Mouse (Mus musculus) adrenal gland, postnatal 14 days (tissue): ENCODE measurements at regions not wholly inside any gene's neighbourhood (a gene's known extent, or its start where the extent isn't known, plus 50 kb on each side); places are given as distances from the start of the nearest gene placed in this dataset.
"Not testable (repeated sequence)": the region's sequence is repeated elsewhere in the genome, so short reads cannot be mapped to it uniquely, and the experiment has no call there.

Source experiments
- DNase-seq: peaks from one replicate; pipeline ENCODE4 v3.0.0; 2021; ENCODE audit warnings: mixed read lengths

GRCm38 (mm10) chr13:83744110-83744752 is 240.4 kb downstream of the Mef2c start:
- no peak for DNase-seq

- peak; percentile 83 for DNase-seq
Measured at GRCm38 (mm10) chr13:83744981-83745555, 241.2 kb downstream of the Mef2c start.

GRCm38 (mm10) chr13:83745961-83746360 is 242.1 kb downstream of the Mef2c start:
- DNase-seq: no peak

DNA sequence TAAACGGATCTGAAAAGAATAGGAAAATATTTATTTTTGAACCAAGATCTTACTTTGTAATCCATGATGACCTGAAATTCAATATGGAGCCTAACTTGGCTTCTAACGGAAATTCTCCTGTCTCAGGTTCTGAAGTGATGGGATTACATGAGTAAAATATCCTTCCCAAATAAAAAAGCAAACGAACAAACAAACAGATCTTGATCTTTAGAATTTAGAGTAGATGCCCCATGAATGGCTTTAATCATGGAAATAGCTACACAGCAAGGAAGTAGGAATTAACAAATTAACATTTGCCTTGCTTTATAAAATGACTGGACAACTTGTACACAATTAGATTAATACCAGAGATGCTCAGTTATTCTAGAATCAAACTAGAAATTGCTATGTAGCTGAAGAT is 243.8 kb downstream of the Mef2c start:
- DNase-seq: no peak

DNA sequence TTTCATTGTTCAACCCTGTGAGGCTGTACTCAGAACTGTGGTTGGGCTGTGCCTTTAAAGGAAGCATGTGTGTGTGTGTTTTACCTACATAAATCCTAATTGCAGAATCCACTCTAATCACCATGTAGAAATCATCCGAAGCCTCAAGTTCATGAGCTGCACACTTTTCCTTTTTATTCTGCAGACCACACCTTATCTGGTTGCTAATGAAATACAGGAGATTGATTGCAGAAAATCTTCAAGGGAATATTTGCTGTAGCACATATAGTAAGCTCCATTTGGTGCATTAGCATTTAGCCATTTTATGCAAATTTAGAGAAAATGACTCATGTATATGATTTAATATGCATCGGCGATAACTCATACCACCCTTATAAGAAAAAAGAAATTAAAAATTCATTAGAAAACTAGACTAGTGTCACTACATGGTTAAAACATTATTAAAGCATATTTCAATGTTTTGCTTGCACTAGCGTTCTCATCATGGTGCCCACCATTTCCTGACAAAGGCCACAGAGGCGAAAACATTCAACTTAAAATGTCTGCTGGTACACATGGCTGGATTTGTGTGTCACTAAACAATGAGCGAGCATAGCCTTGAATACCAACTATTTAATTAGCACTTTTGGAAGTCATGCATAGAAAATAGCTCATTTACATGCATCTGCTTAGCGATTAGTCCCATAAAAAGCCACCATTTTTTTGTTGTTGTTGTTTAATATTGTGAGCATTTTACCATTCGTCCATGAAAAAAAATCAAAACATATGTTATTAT is 245.7 kb downstream of the Mef2c start:
- DNase-seq: no peak

DNA sequence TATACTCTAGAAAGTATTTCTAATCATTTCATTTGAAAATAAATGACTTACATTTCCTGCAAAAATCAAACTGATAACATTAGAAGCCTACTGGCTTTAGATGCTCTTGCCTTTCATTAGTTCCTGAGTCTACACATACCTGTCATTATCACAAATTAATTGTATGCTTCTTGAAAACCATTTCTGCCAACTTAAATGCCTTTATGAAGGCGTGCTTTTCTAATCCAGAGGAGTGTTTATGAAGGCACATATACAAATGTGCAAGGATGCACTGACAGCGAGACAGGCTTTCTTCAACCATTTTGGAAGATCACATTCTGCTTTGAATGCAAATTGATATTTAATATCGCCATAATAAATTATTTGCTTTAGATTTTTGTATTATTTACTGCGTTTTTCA is 246.6 kb downstream of the Mef2c start:
- DNase-seq: no peak

- no peak for DNase-seq
Measured at GRCm38 (mm10) chr13:83760387-83761170, 256.7 kb downstream of the Mef2c start.

GRCm38 (mm10) chr13:83762484-83762883 is 258.6 kb downstream of the Mef2c start:
- DNase-seq: no peak

GRCm38 (mm10) chr13:83763288-83763687 is 259.5 kb downstream of the Mef2c start:
- DNase-seq: not testable (repeated sequence)

- DNase-seq: no peak
Measured at GRCm38 (mm10) chr13:83785643-83786042, 281.8 kb downstream of the Mef2c start.

DNA sequence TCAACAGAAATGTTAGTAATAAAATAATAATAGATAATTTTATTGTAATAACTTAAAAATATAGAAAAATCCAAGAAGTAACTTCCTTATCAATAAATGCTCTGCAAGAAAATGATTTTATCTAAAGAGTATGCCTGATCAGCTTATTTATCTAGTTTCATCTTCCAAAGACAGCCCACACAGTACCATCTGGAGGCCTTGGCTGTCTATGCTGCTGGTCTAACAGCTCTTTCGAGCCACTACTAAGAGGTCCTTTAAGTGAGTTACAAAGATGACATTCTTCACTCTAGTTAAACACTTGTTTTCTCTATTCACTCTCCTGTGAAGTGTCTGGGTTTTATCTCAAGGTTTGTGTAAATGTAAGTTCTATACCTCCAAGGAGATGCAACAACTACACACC is 305.7 kb downstream of the Mef2c start:
- DNase-seq: no peak

- no peak for DNase-seq
Measured at GRCm38 (mm10) chr13:83820291-83820690, 316.5 kb downstream of the Mef2c start.

DNA sequence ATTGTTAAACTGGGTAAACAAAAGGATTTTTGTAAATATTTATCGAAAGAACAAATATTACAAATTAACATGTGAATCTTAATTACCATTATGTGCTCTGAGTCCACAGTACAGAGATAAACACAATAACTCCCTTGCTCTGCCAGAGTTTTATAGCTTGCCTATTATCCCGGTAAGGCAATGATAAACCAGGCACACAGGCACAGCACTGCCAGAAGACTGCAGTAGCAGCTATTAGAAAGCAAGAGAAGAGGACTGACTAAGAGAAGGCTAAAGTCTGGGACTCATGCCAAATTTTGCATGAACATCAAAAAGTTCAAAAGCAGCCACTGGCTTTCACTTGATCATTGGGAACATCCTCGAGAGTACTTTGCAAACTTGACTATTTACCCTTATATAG is 316.9 kb downstream of the Mef2c start:
- DNase-seq: no peak

GRCm38 (mm10) chr13:83824926-83825325 is 321.1 kb downstream of the Mef2c start:
- DNase-seq: no peak

- DNase-seq: no peak
Measured at GRCm38 (mm10) chr13:83826841-83827463, 323.1 kb downstream of the Mef2c start.

DNA sequence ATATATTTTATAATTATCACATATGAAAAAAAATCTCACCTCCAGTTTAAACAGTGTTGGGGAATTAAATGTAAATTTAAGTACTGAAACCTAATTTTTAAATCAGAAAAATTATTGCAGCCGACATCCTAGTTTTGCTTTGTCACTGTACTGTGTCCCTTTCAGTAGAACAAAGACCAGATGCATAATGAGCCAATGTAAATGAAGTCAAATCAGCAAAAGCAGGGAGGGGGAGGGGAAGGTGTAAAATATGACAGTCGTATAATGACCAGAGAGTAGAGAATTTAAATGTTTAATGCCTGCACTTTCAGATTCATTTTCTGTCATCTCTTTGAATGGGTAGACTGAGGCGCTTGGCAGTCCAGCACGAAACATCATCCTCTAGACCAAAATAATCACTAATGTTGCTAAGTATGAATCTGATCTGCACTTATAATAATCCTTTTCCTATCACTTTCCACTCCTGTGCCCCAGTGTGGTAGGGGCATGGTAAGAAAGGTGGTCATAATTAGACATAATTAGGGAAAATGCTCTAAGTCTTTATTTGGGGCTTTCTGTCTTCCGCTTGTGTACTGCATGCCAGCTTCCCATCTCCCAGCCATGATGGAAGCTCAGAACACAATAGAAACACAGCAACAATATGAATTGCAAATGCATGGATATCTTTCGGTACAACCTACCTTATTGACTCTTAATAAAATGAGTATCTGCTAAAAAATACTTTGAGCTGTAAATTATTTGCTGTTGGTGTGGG is 356.0 kb upstream of the Tmem161b start:
- DNase-seq: no peak

DNA sequence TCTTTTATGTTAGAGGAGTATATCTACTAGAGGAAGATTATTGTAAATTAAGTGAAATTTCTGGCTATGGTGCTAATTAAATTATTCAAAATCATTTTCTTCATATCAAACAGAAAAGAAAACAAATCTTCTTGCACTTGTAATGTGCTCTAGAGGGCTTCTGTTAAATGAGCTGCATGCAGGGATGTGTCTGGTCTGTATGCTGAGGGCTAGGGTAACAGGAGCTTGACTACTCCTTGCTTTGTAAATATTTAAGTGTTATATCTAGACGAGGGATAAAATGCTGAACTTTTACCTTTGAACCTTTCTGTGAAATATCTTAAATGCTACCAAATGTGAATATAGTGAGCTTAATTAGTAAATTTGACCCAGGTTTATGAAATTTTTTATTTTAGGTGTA is 354.9 kb upstream of the Tmem161b start:
- no peak for DNase-seq

DNA sequence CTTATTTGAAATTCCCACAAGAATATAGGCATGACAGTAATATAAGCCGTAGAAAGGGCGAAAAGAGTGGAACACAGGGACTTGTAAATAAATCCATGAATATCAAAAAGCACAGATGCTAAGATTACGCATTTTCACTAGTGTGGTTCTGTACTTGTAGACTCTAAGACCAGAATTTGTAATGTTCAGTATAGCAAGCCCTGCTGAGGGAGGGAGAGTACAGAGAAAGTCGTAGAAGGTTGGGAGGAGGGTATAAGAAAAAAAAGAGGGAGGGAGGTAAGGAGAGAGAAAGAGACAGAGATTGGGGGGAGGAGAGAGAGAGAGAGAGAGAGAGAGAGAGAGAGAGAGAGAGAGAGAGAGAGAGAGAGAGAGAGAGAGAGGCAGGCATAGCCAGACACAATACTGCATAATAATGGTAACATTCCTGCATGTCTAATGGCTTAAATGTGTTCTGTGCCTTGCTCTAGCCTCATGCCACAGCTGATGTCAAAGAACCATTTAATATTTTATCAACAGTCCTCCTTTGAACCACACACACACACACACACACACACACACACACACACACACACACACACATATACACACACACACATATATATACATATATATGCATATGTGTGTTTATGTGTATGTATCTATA is 354.1 kb upstream of the Tmem161b start:
- DNase-seq: no peak

DNA sequence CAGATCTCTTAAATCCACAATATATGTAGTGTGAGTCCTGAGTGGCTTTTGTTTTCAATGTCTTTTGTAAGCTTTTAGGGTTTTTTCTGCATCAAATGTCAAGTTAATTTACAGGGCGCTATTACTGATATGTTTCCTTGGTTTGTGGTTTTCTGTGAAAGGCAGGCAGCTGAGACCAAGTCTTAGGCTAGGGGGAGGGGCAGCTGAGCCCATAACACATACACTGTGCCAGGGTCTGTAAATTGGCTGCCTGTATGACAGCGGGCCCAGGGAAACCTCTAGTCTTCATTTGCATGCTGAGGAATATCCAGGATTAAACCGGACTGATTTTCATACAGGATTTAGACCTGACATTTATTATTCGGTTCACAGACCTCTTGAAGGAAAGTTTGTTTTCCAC is 353.2 kb upstream of the Tmem161b start:
- no peak for DNase-seq

GRCm38 (mm10) chr13:83872143-83872819 is 349.8 kb upstream of the Tmem161b start:
- no peak for DNase-seq
